Mouse (Mus musculus): ENCODE results near the gene Slc25a26. TPM values are rescaled to one million over a fixed set of nuclear protein-coding genes. Genes with fewer than 3 reads are reported as not detected.

Gene Slc25a26
- polyA plus RNA-seq, 1 experiment from 2014 or later, result 5.2 TPM

DNA sequence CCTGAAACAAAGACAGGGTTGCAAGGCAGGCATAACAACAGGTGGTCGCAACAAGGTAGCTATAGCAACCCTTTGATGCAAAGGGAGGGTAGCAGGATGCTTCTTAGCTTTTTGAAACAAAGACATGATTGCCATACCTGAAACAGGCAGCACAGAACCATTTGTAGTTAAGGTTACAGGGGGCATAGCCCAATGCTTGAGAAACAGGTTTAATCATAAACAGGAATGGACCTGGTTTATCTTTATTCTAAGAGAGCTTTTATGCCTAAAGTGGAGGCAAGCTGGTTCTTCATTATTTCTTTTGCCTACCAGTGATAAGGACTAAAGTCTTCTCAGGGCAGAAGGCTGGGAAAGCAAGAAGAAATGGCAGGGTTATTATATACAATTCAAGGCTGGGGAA, 149.5 kb downstream of the Slc25a26 start:
- WGBS, result 88% methylated on average over 1 of the region's 1 CpGs
- Histone ChIP-seq H3K27me3 (replicated peaks; ENCODE audit: insufficient read depth, low read length) (no peaks in the 10 kb centered on the region), H3K9ac (replicated peaks; ENCODE audit: low read depth) (no peak overlapping the region), H3K27ac (ENCODE audit: low read length) (no peak overlapping the region), H3K4me3 (ENCODE audit: low read depth, low read length) (no peak overlapping the region), H3K9me3 (ENCODE audit: low read length) (no peaks in the 10 kb centered on the region), H3K4me1 (ENCODE audit: insufficient read depth, low read depth, low read length) (peaks cover 35% of the 10 kb centered on the region; the same call in 1 of the 2 replicates), H3K36me3 (ENCODE audit: insufficient read depth, low read length) (no peaks in the 10 kb centered on the region), H3K4me2 (replicated peaks; ENCODE audit: low read depth, low read length) (no peak overlapping the region)
- TF ChIP-seq EP300 (IDR thresholded peaks at IDR 0.05) (no peak), CTCF (IDR thresholded peaks at IDR 0.05) (no peak)
- DNase-seq (ENCODE audit: low spot score), result no peak
- no peak for ATAC-seq

DNA sequence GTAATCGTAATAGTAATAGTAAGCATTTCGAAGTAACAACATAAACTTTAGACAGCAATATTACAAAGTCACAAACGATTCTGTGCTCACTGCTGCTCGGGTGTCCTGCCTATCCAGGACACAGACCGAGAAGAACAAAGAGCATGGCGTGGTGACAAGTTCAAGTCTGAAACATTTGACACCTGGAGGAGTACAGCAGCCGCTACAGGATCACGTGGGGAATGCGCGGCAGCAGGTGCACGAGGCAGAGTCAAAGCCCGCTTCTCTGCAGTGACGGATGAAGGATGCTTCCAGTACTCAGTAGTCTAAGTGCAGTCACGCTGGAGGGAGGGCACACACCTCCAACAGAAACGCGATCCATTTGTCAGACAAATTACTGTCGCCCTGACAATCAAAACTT, 151.4 kb downstream of the Slc25a26 start:
- Histone ChIP-seq H3K4me2 (replicated peaks; ENCODE audit: low read depth, low read length) (no peak overlapping the region), H3K36me3 (ENCODE audit: insufficient read depth, low read length) (no peaks in the 10 kb centered on the region), H3K9me3 (ENCODE audit: low read length) (no peaks in the 10 kb centered on the region), H3K27me3 (replicated peaks; ENCODE audit: insufficient read depth, low read length) (no peaks in the 10 kb centered on the region), H3K27ac (ENCODE audit: low read length) (no peak overlapping the region), H3K4me1 (ENCODE audit: insufficient read depth, low read depth, low read length) (peaks cover 32% of the 10 kb centered on the region; the same call in 1 of the 2 replicates), H3K9ac (replicated peaks; ENCODE audit: low read depth) (no peak overlapping the region), H3K4me3 (ENCODE audit: low read depth, low read length) (no peak overlapping the region)
- WGBS, result 82% methylated on average over 17 of the region's 17 CpGs
- ATAC-seq (no peak), DNase-seq (ENCODE audit: low spot score) (no peak)
- TF ChIP-seq EP300 (IDR thresholded peaks at IDR 0.05) (no peak), CTCF (IDR thresholded peaks at IDR 0.05) (no peak)

DNA sequence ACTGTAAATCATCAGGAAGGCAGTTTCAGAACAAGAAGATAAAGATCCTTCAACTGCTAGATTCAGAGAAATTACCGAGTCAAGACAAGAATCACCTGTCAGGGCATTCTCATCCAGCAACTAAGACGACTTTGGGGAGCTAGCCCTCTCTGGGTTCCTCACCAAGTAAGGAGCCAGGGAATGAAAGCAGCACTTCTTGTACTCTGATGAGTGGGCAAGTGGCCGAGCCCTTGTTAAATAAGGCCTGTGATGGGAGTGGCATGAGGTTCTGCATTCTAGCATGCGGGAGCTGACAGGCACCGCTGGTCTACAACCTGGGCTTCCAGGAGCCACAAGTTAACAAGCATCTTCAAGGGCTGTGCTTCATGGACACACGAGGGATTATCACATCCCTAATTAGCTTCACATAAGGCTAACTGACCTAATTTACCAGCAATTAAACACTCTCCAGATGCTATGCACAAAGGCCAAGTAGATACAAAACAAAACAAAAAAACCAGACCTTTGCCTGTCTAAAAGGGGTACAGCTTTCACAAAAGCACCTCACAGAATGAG, 152.6 kb downstream of the Slc25a26 start:
- Histone ChIP-seq H3K9ac (replicated peaks; ENCODE audit: low read depth) (no peak overlapping the region), H3K27ac (ENCODE audit: low read length) (no peak overlapping the region; the same call in 1 of the 2 replicates), H3K4me1 (ENCODE audit: insufficient read depth, low read depth, low read length) (peaks cover 22% of the 10 kb centered on the region; the same call in 1 of the 2 replicates), H3K4me3 (ENCODE audit: low read depth, low read length) (no peak overlapping the region), H3K36me3 (ENCODE audit: insufficient read depth, low read length) (no peaks in the 10 kb centered on the region), H3K4me2 (replicated peaks; ENCODE audit: low read depth, low read length) (no peak overlapping the region), H3K27me3 (replicated peaks; ENCODE audit: insufficient read depth, low read length) (no peaks in the 10 kb centered on the region), H3K9me3 (ENCODE audit: low read length) (no peaks in the 10 kb centered on the region)
- no peak for TF ChIP-seq CTCF (IDR thresholded peaks at IDR 0.05)
- no peak for TF ChIP-seq EP300 (IDR thresholded peaks at IDR 0.05)
- ATAC-seq (peak; percentile 64), DNase-seq (ENCODE audit: low spot score) (peak; percentile 79)
- WGBS, result 46% methylated on average over 6 of the region's 6 CpGs

DNA sequence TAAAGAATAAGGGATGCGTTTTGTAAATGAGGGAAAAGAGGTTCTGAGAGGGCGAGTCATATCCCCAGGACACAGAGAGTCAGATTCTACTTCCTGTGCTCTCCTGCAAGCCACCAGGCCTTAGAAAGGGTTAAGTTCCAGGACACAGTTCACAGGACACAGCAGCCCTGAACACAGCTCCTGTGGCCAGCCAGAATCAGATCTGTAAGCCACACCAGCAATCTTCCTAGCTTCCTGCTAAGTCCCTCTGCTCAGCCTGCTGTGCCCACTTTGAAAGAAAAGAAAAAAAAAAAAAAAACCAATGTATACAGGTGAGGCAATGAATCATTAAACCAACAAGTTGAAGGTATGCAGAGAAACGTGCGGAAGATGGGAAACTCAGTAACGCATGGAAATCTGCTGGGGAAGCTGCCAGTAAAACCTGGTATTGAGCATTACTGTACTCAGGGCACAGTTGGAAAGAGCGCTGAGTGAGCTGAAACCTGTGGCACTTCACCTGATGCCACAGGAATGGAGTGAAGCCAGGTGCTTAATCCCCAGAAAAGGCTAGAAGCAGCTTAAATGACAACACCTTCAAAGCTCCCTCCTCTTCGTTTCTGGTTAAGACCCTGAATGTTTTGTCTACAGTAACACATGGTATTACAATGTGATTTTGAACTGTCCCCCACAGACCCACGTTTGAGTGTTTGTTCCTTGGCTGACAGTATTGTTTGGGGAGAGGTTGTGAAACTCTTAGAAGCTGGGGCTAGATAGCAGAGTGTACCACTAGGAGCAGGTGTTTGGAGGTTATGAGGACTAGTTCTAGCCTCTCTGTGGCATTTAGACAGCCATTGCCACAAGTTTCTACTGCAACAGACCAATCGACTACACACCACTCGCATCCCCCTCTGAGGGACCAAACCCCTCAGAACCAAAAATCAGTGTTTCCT, 153.5 kb downstream of the Slc25a26 start:
- 57% methylated on average over 10 of the region's 10 CpGs for WGBS

More for the DNA sequence above, 153.5 kb downstream of the Slc25a26 start:
- Histone ChIP-seq H3K4me3 (ENCODE audit: low read depth, low read length) (no peak overlapping the region), H3K27me3 (replicated peaks; ENCODE audit: insufficient read depth, low read length) (no peaks in the 10 kb centered on the region), H3K9me3 (ENCODE audit: low read length) (no peaks in the 10 kb centered on the region), H3K36me3 (ENCODE audit: insufficient read depth, low read length) (no peaks in the 10 kb centered on the region), H3K27ac (ENCODE audit: low read length) (no peak overlapping the region), H3K4me1 (ENCODE audit: insufficient read depth, low read depth, low read length) (peaks cover 13% of the 10 kb centered on the region; the same call in 1 of the 2 replicates), H3K9ac (replicated peaks; ENCODE audit: low read depth) (no peak overlapping the region), H3K4me2 (replicated peaks; ENCODE audit: low read depth, low read length) (no peak overlapping the region)
- TF ChIP-seq EP300 (IDR thresholded peaks at IDR 0.05) (no peak), CTCF (IDR thresholded peaks at IDR 0.05) (no peak)
- peak; percentile 65 for DNase-seq (ENCODE audit: low spot score)
- peak; percentile 74 for ATAC-seq

Small RNA genes within 50 kb of the gene (microRNA-seq; reads per million reads assigned to microRNA genes)
- gene Mir7041, result not detected

Other genes starting within 250 kb of the Slc25a26 start
- gene Magi1, start 216.4 kb upstream of the Slc25a26 start, polyA plus RNA-seq (2015; fragmentation: Nextera tagmentation; extraction: Ambion mirVana), result 10.7 and 12.9 TPM in 2 replicates
- 8.1 and 9.2 TPM in 2 replicates for gene Lrig1, start 199.8 kb downstream of the Slc25a26 start, polyA plus RNA-seq (2015; fragmentation: Nextera tagmentation; extraction: Ambion mirVana)